Mouse (Mus musculus): ENCODE data around the gene Tsga10ip.

Tsga10ip gene

GRCm38 (mm10) chr19:5402293-5402692 lies at the start of gene Tsga10ip:
TSS of gene Tsga10ip (minus strand) at chr19:5402526.
- no peak for DNase-seq

GRCm38 (mm10) chr19:5451766-5452165 lies 49.4 kb upstream of the Tsga10ip start:
- DNase-seq = no peak

DNA sequence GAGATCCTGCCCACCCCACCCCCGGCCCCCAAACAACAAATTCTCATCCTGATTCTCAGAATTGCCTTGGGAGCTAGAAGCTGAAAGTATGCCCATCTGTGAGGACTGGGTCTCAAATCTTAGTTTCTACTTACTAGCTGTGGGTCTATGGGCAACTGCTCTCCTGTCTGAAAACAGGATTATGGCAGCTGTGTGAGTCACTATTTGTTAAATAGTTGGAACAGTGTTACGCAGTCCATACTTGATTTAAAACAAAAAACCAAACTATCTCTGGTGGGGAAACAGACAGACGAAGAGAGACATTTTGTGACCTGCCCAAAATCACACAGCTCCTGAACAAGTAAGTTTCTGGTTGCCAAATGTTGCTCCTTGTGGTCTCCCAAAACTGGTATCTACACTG lies 47.3 kb upstream of the Tsga10ip start:
- no peak for DNase-seq

- no peak for DNase-seq
Observed at GRCm38 (mm10) chr19:5448354-5449150, 46.2 kb upstream of the Tsga10ip start.

DNA sequence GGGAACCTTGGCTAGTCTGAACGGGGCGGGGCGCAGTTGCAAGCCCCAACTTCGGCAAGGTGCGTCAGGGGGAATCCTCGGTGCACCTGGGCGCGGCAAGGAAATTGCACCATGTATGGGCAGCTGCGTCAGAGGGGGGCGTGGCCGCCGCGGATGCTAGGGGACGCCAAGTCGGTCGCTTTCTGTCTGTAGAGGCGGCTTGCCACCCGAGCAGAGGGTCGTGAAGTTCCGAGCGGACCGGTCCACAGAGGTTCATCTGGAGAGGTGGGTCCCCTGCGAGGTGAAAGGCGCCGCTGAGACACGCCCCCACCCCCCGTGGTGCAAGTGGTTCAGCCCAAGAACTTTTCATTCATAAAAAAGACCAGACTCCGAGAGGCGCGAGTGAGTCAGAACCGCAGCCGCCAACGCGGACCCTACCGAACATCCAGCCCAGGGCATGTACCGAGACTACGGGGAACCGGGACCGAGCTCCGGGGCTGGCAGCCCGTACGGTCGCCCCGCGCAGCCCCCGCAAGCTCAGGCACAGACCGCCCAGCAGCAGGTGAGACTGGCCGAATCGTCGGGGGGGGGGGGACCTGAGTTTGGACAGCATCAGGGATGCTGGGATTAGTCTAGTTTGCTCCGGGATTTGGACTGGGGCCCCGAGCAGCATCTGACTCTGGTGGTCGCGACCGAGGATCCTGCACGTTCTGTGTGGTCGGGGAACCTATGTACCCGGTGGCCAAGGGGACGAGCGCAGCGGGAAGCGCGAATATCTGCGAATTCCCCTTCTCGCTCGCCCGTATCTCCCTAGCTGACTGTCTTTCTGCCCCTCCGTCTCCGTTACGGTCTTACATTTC lies 45.4 kb upstream of the Tsga10ip start, which contains the start of gene Fosl1:
TSS of gene Fosl1 (plus strand) at position 33 of the 839 bp plus-strand sequence.
- peak; percentile 61 to 78 for DNase-seq

DNA sequence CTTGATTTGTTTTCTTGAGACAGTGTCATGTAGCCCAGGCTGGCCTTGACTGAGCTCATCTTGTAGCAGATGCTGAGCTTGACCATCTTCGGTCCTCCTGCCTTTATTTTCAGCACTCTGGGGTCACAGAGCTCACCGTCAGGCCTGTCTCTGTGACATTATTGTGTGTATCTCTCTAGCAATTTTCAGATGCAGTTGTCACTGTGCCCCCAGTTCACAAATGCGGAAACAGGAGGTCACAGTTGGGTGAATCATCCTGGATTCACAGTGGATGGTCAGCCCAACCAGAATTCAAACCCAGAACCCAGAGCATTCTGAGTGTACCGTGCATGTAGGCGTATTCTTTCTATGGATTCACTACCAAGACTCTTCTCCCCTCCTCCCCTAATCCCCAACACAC lies 43.4 kb upstream of the Tsga10ip start:
- DNase-seq = no peak

GRCm38 (mm10) chr19:5444954-5445353 lies 42.6 kb upstream of the Tsga10ip start:
- DNase-seq = no peak

- DNase-seq = no peak
Observed at GRCm38 (mm10) chr19:5444371-5444908, 42.1 kb upstream of the Tsga10ip start.

DNA sequence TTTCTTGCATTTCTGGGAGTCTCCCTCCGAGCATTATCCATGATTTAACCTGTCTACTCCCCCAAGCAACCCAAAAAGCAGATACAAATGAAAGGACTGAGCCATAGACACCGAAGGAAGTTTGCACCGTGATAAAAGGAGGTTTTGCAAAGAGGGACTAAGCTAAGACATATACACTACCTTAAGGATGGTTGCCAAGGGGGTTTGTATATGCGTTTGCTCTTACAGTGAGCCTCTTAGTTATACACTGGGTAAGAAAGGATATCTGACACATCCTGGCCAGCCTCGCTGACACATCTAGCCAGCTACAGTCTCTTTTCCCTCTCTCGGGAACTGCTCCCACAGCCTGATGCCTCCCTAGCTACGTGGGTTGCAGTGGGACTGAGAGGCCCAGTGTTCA lies 31.6 kb upstream of the Tsga10ip start:
- DNase-seq = no peak

DNA sequence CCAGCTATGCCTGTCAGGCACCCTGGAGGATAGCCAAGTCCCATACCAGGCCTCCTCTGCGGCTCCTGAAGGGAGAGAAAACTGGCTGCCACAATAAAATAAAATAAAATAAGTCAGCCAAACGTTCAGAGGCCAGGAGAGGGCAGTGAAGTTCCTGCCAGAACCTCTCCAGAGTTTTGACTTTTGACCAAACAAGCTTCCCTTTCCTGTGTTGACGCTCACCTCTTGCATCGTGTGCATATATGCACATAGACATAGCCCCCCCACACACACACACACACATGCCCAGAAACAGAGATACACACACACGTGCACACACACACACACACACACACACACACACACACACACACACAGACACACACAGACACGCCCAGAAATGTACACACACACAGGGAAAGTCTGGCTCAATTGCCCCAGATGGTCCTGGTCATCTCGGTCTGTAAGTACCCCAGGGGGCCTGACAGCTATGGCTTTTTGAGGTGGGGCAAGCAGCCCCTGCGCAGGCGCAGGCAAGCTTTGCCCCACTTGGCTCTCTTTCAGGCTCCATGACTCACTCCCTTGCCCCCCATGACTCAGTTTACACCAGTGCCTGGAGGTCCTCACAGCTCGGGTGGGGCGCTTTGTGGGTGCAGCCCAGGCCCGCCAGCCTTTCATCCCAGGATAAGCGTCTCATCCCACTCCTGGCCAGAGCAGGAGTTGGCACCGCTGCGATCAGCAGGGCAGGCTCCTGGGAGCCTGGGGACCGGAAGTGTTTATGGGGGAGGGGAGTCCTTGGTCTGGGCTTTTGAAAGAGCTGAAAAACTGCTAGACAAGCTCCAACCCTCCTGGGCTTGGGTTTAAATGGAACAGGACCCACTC lies 30.9 kb upstream of the Tsga10ip start:
- DNase-seq = peak; percentile 40 to 60

DNA sequence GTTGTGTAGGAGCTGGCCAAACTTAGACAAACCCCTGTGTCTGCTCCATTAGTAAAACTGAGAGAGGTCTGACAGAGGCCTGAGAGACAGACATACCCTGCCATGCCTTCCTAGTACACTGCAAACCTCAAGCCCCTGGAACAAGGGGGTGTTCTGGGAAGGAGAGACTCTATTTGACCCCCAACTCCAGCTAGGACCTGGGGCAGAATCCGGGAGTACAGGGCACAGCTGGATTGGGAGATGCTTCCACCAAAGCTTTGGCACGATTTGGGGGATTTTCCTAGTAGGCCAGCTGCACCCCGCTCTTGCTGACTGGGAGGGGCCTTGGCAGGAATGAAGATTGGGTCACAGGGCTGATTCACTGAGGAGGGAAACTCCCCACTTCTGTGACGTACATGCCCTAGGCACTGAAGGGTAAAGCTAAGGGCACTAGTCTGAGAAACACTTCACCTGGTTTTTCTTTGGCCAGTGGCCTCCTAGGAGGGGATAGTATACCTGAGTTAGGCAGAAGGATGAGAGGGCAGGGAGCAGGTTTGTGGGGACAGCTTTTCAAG lies 29.7 kb upstream of the Tsga10ip start:
- peak in 1 of 2 experiments; percentile 6 for DNase-seq

DNA sequence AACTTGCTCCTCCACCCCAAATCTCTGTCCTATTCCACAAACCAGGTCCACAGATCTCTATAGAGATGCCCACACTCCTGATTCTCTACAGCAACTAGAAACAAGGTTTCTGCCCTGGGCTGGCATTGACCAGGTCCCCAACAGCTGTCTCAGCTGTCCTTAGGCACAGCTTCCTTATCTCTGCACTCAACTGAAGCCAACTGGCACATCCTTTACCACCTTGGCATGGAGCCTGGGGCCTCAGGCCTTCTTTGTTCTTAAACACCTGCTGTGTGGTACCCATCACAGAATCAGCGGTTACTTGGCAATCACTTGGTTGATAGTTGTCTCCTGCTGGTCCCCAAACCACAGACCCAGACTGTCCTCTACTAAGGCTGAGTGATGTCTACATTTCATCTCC lies 28.1 kb upstream of the Tsga10ip start:
- peak in 1 of 2 experiments; percentile 16 for DNase-seq

GRCm38 (mm10) chr19:5429806-5430205 lies 27.5 kb upstream of the Tsga10ip start:
- peak; percentile 79 to 85 for DNase-seq

GRCm38 (mm10) chr19:5429219-5429618 lies 26.9 kb upstream of the Tsga10ip start:
- peak in 1 of 2 experiments; percentile 9 for DNase-seq

GRCm38 (mm10) chr19:5428083-5428482 lies 25.8 kb upstream of the Tsga10ip start:
- peak; percentile 24 to 48 for DNase-seq

- peak in 1 of 2 experiments; percentile 10 for DNase-seq
Observed at GRCm38 (mm10) chr19:5426640-5427290, 24.4 kb upstream of the Tsga10ip start.

GRCm38 (mm10) chr19:5425906-5426565 lies 23.7 kb upstream of the Tsga10ip start:
- DNase-seq = peak; percentile 33 to 47

DNA sequence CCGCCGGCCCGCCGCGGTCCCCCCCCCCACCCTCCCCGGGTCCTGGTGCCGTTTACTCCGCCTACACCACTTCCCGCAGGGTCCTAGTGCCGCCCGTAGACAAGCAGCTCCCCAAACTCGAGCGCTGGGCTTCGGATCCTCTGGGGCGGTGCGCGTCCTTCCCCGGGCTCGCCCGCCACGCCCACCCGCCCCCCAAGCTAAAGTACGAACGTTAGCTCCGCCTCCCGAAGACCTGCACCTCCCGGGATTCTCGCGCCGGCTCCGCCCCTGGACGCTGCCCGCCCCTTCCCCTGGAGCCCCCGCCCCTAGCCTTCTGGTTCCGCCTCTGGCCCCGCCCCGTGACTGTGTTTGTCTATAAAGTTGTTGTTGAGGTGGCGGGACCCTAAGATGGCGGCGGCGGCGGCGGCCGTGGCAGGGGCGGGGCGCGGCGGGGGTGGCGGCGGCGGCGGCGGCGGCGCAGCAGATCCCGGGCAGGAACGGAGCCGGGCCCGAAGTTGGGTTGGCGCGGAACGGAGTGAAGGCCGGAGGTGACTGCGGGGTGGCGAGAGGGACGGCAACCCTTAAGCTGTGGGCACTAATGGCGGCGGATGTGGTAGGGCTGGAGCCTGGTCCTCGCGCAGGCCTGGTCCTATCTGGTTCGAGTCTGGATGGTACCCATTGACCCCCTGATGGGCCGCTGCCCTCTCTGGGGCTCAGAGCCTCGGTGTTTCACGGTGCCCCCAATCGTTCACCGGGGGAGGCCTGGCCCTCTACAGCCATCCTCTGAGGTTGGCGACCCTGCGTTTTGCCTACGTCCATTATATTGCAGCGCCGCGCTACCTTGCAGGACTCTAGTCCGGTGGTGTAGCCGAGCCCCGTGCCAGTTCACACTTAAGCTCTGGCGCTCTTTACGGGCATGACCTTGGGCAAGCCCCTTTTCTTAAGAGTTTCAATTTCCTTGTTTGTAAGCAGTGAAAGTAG lies 22.7 kb upstream of the Tsga10ip start, which contains the start of the genes Drap1 and AI837181:
TSS of gene Drap1 (minus strand) at position 198 of the 960 bp plus-strand sequence.
TSS of gene AI837181 (plus strand) at position 363 of the 960 bp plus-strand sequence.
- peak; percentile 94 to 98 for DNase-seq

DNA sequence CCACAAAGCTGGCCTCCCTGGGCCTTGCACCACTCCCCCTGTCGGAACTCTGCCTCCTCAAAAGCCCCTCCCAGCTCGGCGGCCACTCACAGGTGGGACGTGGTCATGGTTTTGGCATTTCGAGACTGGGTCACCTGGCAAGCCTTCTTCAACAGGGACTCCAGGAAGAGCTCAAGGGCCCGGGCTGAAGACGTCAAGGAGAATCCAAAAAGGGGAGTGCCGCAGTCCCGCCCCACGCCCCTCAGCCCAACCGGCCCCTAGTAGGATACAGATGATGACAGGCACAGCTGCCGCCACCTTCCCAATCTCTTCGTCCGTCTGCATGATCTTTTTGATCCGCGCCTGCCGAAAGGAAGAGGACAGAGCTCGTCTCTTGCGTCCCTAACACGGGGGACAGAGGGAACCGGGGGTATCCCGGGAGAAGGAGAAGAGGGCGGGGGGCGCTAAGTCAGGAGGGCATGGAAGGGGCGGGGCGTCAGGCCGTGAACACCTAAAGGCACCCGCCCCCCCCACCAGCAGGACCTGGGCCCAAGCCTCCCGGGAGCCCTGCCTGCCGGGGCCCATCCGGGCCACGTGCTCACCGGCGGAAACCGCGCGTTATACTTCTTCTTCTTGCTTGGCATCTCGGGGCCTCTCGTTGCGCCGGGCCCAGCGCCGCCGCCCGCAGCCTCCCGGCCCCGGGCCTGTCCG lies 21.9 kb upstream of the Tsga10ip start:
- DNase-seq = peak in 1 of 2 experiments; percentile 87

All from cerebellum, postnatal 25 days (tissue).